Mouse (Mus musculus) liver, adult 2 months (tissue): ENCODE measurements around the gene Tnfrsf23.

Experiments used
- CTCF ChIP-seq: fragments of 200-500 bp; IDR thresholded peaks from 2 replicates; pipeline ENCODE4 v1.5.1; 2011; ENCODE audit warnings: low read depth, low read length, control low read depth
- POLR2A ChIP-seq: fragments of 200-500 bp; IDR thresholded peaks from 2 replicates; pipeline ENCODE4 v1.6.1; 2011; ENCODE audit warnings: low read length, control low read depth; ENCODE audit not compliant: insufficient read depth; ENCODE audit errors: extremely low read depth

GRCm38 (mm10) chr7:143689946-143690345 lies 4.3 kb upstream of the Tnfrsf23 start:
- TF ChIP-seq CTCF (no peak), POLR2A (no peak)
